Mouse (Mus musculus): ENCODE results near the gene Mvb12a. TPM values are rescaled to one million over a fixed set of nuclear protein-coding genes. Genes with fewer than 3 reads are reported as not detected.

Mvb12a gene
- polyA plus RNA-seq, 1 experiment from 2014 or later, result 126 TPM

GRCm38 (mm10) chr8:71568941-71569340 lies 26.2 kb downstream of the Mvb12a start:
- Histone ChIP-seq H3K27me3 (replicated peaks; ENCODE audit: control insufficient read depth, insufficient read depth, low read length) (no peaks in the 10 kb centered on the region; the same call in 1 of the 2 replicates), H3K27ac (ENCODE audit: low read length) (0 out of 2 replicates have a peak overlapping the region, but pooled peaks have one; percentile 91), H3K4me2 (ENCODE audit: low read depth, low read length) (peak overlapping the region; percentile 94), H3K36me3 (ENCODE audit: control insufficient read depth, insufficient read depth, low read length) (no peaks in the 10 kb centered on the region), H3K9ac (ENCODE audit: low read depth, low read length) (peak overlapping the region; percentile 71), H3K4me3 (ENCODE audit: low read length) (peak overlapping the region; percentile 73), H3K9me3 (ENCODE audit: control insufficient read depth, low read length) (peaks cover 4% of the 10 kb centered on the region; the same call in 1 of the 2 replicates), H3K4me1 (ENCODE audit: control insufficient read depth, insufficient read depth, low read length) (peaks cover 16% of the 10 kb centered on the region)
- WGBS, result 25% methylated on average over 6 of the region's 6 CpGs
- no peak for ATAC-seq

- no peaks in the 10 kb centered on the region for H3K27me3 ChIP-seq (replicated peaks; ENCODE audit: control insufficient read depth, insufficient read depth, low read length)
- H3K4me2 ChIP-seq (ENCODE audit: low read depth, low read length), result peak overlapping the region; percentile 94
- no peaks in the 10 kb centered on the region for H3K36me3 ChIP-seq (ENCODE audit: control insufficient read depth, insufficient read depth, low read length)
- peak overlapping the region; percentile 76 for H3K9ac ChIP-seq (ENCODE audit: low read depth, low read length)
- peaks cover 16% of the 10 kb centered on the region for H3K4me1 ChIP-seq (ENCODE audit: control insufficient read depth, insufficient read depth, low read length)
- H3K27ac ChIP-seq (ENCODE audit: low read length), result peak overlapping the region; percentile 91
- H3K9me3 ChIP-seq (ENCODE audit: control insufficient read depth, low read length), result no peaks in the 10 kb centered on the region
- WGBS, result under 1% methylated on average over 51 of the region's 51 CpGs
- peak; percentile 82 for ATAC-seq
- peak overlapping the region; percentile 73 for H3K4me3 ChIP-seq (ENCODE audit: low read length)
Observed at GRCm38 (mm10) chr8:71569366-71570290, 26.9 kb downstream of the Mvb12a start.

GRCm38 (mm10) chr8:71570291-71570954 lies 27.7 kb downstream of the Mvb12a start:
- peak overlapping the region; percentile 76 for H3K27ac ChIP-seq (ENCODE audit: low read length)
- peak overlapping the region; percentile 76 for H3K9ac ChIP-seq (ENCODE audit: low read depth, low read length)
- H3K36me3 ChIP-seq (ENCODE audit: control insufficient read depth, insufficient read depth, low read length), result no peaks in the 10 kb centered on the region
- no peaks in the 10 kb centered on the region for H3K9me3 ChIP-seq (ENCODE audit: control insufficient read depth, low read length)
- peaks cover 16% of the 10 kb centered on the region for H3K4me1 ChIP-seq (ENCODE audit: control insufficient read depth, insufficient read depth, low read length)
- H3K4me2 ChIP-seq (ENCODE audit: low read depth, low read length), result peak overlapping the region; percentile 94
- WGBS, result under 1% methylated on average over 41 of the region's 41 CpGs
- H3K4me3 ChIP-seq (ENCODE audit: low read length), result peak overlapping the region; percentile 73
- peak; percentile 90 for ATAC-seq
- no peaks in the 10 kb centered on the region for H3K27me3 ChIP-seq (replicated peaks; ENCODE audit: control insufficient read depth, insufficient read depth, low read length)

GRCm38 (mm10) chr8:71572077-71572476 lies 29.4 kb downstream of the Mvb12a start:
- WGBS, result 79% methylated on average over 2 of the region's 2 CpGs
- H3K27me3 ChIP-seq (replicated peaks; ENCODE audit: control insufficient read depth, insufficient read depth, low read length), result no peaks in the 10 kb centered on the region
- H3K4me2 ChIP-seq (ENCODE audit: low read depth, low read length), result no peak overlapping the region
- no peak for ATAC-seq
- peaks cover 16% of the 10 kb centered on the region for H3K4me1 ChIP-seq (ENCODE audit: control insufficient read depth, insufficient read depth, low read length)
- H3K4me3 ChIP-seq (ENCODE audit: low read length), result no peak overlapping the region
- no peaks in the 10 kb centered on the region for H3K36me3 ChIP-seq (ENCODE audit: control insufficient read depth, insufficient read depth, low read length)
- no peaks in the 10 kb centered on the region for H3K9me3 ChIP-seq (ENCODE audit: control insufficient read depth, low read length)
- H3K27ac ChIP-seq (ENCODE audit: low read length), result no peak overlapping the region
- H3K9ac ChIP-seq (ENCODE audit: low read depth, low read length), result no peak overlapping the region

- Histone ChIP-seq H3K36me3 (ENCODE audit: control insufficient read depth, insufficient read depth, low read length) (no peaks in the 10 kb centered on the region), H3K4me1 (ENCODE audit: control insufficient read depth, insufficient read depth, low read length) (peaks cover 16% of the 10 kb centered on the region), H3K27ac (ENCODE audit: low read length) (no peak overlapping the region; the same call in 1 of the 2 replicates), H3K9me3 (ENCODE audit: control insufficient read depth, low read length) (no peaks in the 10 kb centered on the region), H3K4me3 (ENCODE audit: low read length) (no peak overlapping the region), H3K4me2 (ENCODE audit: low read depth, low read length) (no peak overlapping the region), H3K27me3 (replicated peaks; ENCODE audit: control insufficient read depth, insufficient read depth, low read length) (no peaks in the 10 kb centered on the region), H3K9ac (ENCODE audit: low read depth, low read length) (0 out of 2 replicates have a peak overlapping the region, but pooled peaks have one; percentile 11)
- WGBS, result 73% methylated on average over 9 of the region's 9 CpGs
- no peak for ATAC-seq
Observed at GRCm38 (mm10) chr8:71572847-71573633, 30.3 kb downstream of the Mvb12a start.

GRCm38 (mm10) chr8:71574426-71574825 lies 31.7 kb downstream of the Mvb12a start:
- ATAC-seq, result no peak
- H3K36me3 ChIP-seq (ENCODE audit: control insufficient read depth, insufficient read depth, low read length), result no peaks in the 10 kb centered on the region
- H3K4me3 ChIP-seq (ENCODE audit: low read length), result no peak overlapping the region
- H3K4me2 ChIP-seq (ENCODE audit: low read depth, low read length), result no peak overlapping the region
- H3K4me1 ChIP-seq (ENCODE audit: control insufficient read depth, insufficient read depth, low read length), result peaks cover 6% of the 10 kb centered on the region; the same call in 1 of the 2 replicates
- H3K27ac ChIP-seq (ENCODE audit: low read length), result no peak overlapping the region
- 79% methylated on average over 7 of the region's 7 CpGs for WGBS
- no peaks in the 10 kb centered on the region for H3K9me3 ChIP-seq (ENCODE audit: control insufficient read depth, low read length)
- no peaks in the 10 kb centered on the region; the same call in 1 of the 2 replicates for H3K27me3 ChIP-seq (replicated peaks; ENCODE audit: control insufficient read depth, insufficient read depth, low read length)
- no peak overlapping the region for H3K9ac ChIP-seq (ENCODE audit: low read depth, low read length)

- Histone ChIP-seq H3K4me1 (ENCODE audit: control insufficient read depth, insufficient read depth, low read length) (peaks cover 5% of the 10 kb centered on the region; the same call in 1 of the 2 replicates), H3K9me3 (ENCODE audit: control insufficient read depth, low read length) (no peaks in the 10 kb centered on the region), H3K27me3 (replicated peaks; ENCODE audit: control insufficient read depth, insufficient read depth, low read length) (no peaks in the 10 kb centered on the region; the same call in 1 of the 2 replicates), H3K4me3 (ENCODE audit: low read length) (no peak overlapping the region), H3K27ac (ENCODE audit: low read length) (no peak overlapping the region), H3K9ac (ENCODE audit: low read depth, low read length) (no peak overlapping the region), H3K36me3 (ENCODE audit: control insufficient read depth, insufficient read depth, low read length) (no peaks in the 10 kb centered on the region), H3K4me2 (ENCODE audit: low read depth, low read length) (no peak overlapping the region)
- ATAC-seq, result no peak
- WGBS, result 71% methylated on average over 1 of the region's 1 CpGs
Observed at GRCm38 (mm10) chr8:71575020-71575419, 32.3 kb downstream of the Mvb12a start.

GRCm38 (mm10) chr8:71577856-71578387 lies 35.2 kb downstream of the Mvb12a start:
- Histone ChIP-seq H3K9ac (ENCODE audit: low read depth, low read length) (no peak overlapping the region), H3K36me3 (ENCODE audit: control insufficient read depth, insufficient read depth, low read length) (0 out of 2 replicates have a peak, but pooled peaks cover 3% of the 10 kb centered on the region), H3K9me3 (ENCODE audit: control insufficient read depth, low read length) (no peaks in the 10 kb centered on the region), H3K4me2 (ENCODE audit: low read depth, low read length) (no peak overlapping the region), H3K4me1 (ENCODE audit: control insufficient read depth, insufficient read depth, low read length) (no peaks in the 10 kb centered on the region), H3K27me3 (replicated peaks; ENCODE audit: control insufficient read depth, insufficient read depth, low read length) (no peaks in the 10 kb centered on the region; the same call in 1 of the 2 replicates), H3K4me3 (ENCODE audit: low read length) (no peak overlapping the region), H3K27ac (ENCODE audit: low read length) (no peak overlapping the region)
- ATAC-seq, result no peak
- 59% methylated on average over 4 of the region's 4 CpGs for WGBS
